Mouse (Mus musculus) right cerebral cortex, postnatal 36 days (tissue): ENCODE results near the gene Cmbl.

Experiments used
- DNase-seq, 2 experiments: peaks; one replicate each; pipeline ENCODE4 v3.0.0; 2022; ENCODE audit warnings: low spot score in 2 of 2, mixed read lengths in 1 of 2

The Cmbl gene

GRCm38 (mm10) chr15:31583304-31584085, 18.3 kb downstream of the Cmbl start:
- no peak for DNase-seq

- DNase-seq, result peak in 1 of 2 experiments; percentile 59
Measured at GRCm38 (mm10) chr15:31585238-31585637, 20.0 kb downstream of the Cmbl start.

- no peak for DNase-seq
Measured at GRCm38 (mm10) chr15:31586088-31586487, 20.9 kb downstream of the Cmbl start.

GRCm38 (mm10) chr15:31586519-31586918, 21.3 kb downstream of the Cmbl start:
- peak; percentile 83 to 86 for DNase-seq

GRCm38 (mm10) chr15:31587789-31588188, 22.6 kb downstream of the Cmbl start:
- no peak for DNase-seq

- DNase-seq, result no peak
Measured at GRCm38 (mm10) chr15:31588989-31589640, 23.9 kb downstream of the Cmbl start.

GRCm38 (mm10) chr15:31590176-31590575, 25.0 kb downstream of the Cmbl start:
- no peak for DNase-seq

- no peak for DNase-seq
Measured at GRCm38 (mm10) chr15:31592531-31592930, 27.3 kb downstream of the Cmbl start.

GRCm38 (mm10) chr15:31594260-31594659, 29.1 kb downstream of the Cmbl start:
- DNase-seq, result no peak

GRCm38 (mm10) chr15:31595651-31596050, 30.5 kb downstream of the Cmbl start:
- DNase-seq, result no peak

- DNase-seq, result no peak
Measured at GRCm38 (mm10) chr15:31599834-31600233, 34.6 kb downstream of the Cmbl start.

GRCm38 (mm10) chr15:31601279-31601645, 36.1 kb downstream of the Cmbl start:
- no peak for DNase-seq

- peak; percentile 93 to 94 for DNase-seq
Measured at GRCm38 (mm10) chr15:31601646-31602374, 36.6 kb downstream of the Cmbl start, which contains the start of the genes Cct5 and Fam173b. Gene Cct5 (minus strand): TSS chr15:31601804. Gene Fam173b (plus strand): TSS chr15:31601852.

- DNase-seq, result peak; percentile 50 to 55
Measured at GRCm38 (mm10) chr15:31602426-31602825, 37.2 kb downstream of the Cmbl start.

- no peak for DNase-seq
Measured at GRCm38 (mm10) chr15:31603113-31603512, 37.9 kb downstream of the Cmbl start.

GRCm38 (mm10) chr15:31606821-31607220, 41.6 kb downstream of the Cmbl start:
- no peak for DNase-seq

- DNase-seq, result no peak
Measured at GRCm38 (mm10) chr15:31611027-31611426, 45.8 kb downstream of the Cmbl start.

GRCm38 (mm10) chr15:31611976-31612375, 46.8 kb downstream of the Cmbl start:
- DNase-seq, result no peak

- no peak for DNase-seq
Measured at GRCm38 (mm10) chr15:31613826-31614453, 48.8 kb downstream of the Cmbl start.

GRCm38 (mm10) chr15:31614666-31615065, 49.5 kb downstream of the Cmbl start:
- no peak for DNase-seq

- DNase-seq, result no peak
Measured at GRCm38 (mm10) chr15:31617261-31617660, 52.1 kb downstream of the Cmbl start.

- DNase-seq, result no peak
Measured at GRCm38 (mm10) chr15:31619521-31619920, 54.3 kb downstream of the Cmbl start.
